Mouse (Mus musculus) stomach, postnatal 0 days (tissue): ENCODE measurements around the gene Npy.

ENCODE experiments used
- CTCF ChIP-seq: IDR thresholded peaks from 2 replicates; pipeline ENCODE4 v1.5.1; 2016; ENCODE audit warnings: antibody characterized with exemption, low read depth, mild to moderate bottlenecking, moderate library complexity
- EP300 ChIP-seq: optimal IDR thresholded peaks from 2 replicates; pipeline ENCODE3; 2016; ENCODE audit warnings: antibody characterized with exemption

DNA sequence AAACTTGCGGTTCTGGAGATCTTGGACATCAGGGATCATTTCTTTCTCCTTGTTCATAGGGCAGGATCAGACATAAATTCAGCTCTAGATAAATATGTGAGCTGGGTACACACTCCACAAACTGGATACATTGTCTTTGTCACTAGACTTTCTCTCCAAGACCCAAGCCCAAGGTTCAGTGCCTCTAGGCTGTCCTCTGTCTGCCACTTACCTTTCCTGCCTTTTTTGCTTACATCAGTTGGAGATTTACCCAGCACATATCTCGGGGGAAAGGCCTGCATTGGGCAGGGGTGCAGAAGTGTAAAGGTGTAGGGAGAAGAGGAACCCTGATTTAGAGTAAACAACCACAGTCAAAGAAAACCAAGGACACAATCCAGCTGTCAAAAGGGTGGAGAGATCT is 1.3 kb downstream of the Npy start:
- no peak for TF ChIP-seq CTCF
- no peak for TF ChIP-seq EP300
